Mouse (Mus musculus) liver, embryonic 15.5 days (tissue): ENCODE results near the gene Slc26a10. TPM values are rescaled to one million over a fixed set of nuclear protein-coding genes. Genes with fewer than 3 reads are reported as not detected.
"Not testable (repeated sequence)": the region's sequence is repeated elsewhere in the genome, so short reads cannot be mapped to it uniquely, and the experiment has no call there.

ENCODE experiments used
- ATAC-seq: fragments of 200-750 bp; cut with Nextera tagmentation; 2 replicates; pipeline ENCODE4 v1.8.0; 2017; ENCODE audit warnings: moderate number of reproducible peaks, mild to moderate bottlenecking, moderate library complexity; ENCODE audit not compliant: insufficient read depth
- H3K27ac ChIP-seq: fragments of 300-500 bp; sonication (generic); replicated peaks from 2 replicates; pipeline ENCODE4 v1.5.1; 2015; ENCODE audit warnings: mild to moderate bottlenecking, inconsistent platforms
- H3K27me3 ChIP-seq: fragments of 300-500 bp; sonication (generic); 2 replicates; pipeline ENCODE4 v1.6.1; 2015; ENCODE audit warnings: mild to moderate bottlenecking, inconsistent platforms
- H3K36me3 ChIP-seq: fragments of 300-500 bp; sonication (generic); replicated peaks from 2 replicates; pipeline ENCODE4 v1.6.1; 2015; ENCODE audit warnings: moderate library complexity, mild to moderate bottlenecking, inconsistent platforms
- H3K4me1 ChIP-seq: fragments of 300-500 bp; sonication (generic); replicated peaks from 2 replicates; pipeline ENCODE4 v1.6.1; 2015; ENCODE audit warnings: inconsistent platforms
- H3K4me2 ChIP-seq: fragments of 300-500 bp; sonication (generic); 2 replicates; pipeline ENCODE4 v1.6.1; 2015; ENCODE audit warnings: moderate library complexity, mild to moderate bottlenecking, inconsistent platforms
- H3K4me3 ChIP-seq: fragments of 300-500 bp; sonication (generic); replicated peaks from 2 replicates; pipeline ENCODE4 v1.5.1; 2015; ENCODE audit warnings: mild to moderate bottlenecking, inconsistent platforms
- H3K9ac ChIP-seq: fragments of 300-500 bp; sonication (generic); 2 replicates; pipeline ENCODE4 v1.6.1; 2015; ENCODE audit warnings: moderate library complexity, mild to moderate bottlenecking, inconsistent platforms
- H3K9me3 ChIP-seq: fragments of 300-500 bp; sonication (generic); replicated peaks from 2 replicates; pipeline ENCODE4 v1.6.1; 2016; ENCODE audit warnings: inconsistent platforms
- WGBS: fragments of 180-500 bp; shearing (Covaris S2); methylation state at CpG from one replicate; pipeline ENCODE4 v1.1.7; 2015; ENCODE audit warnings: mixed read lengths; ENCODE audit not compliant: insufficient replicate concordance; 5-methylcytosine and 5-hydroxymethylcytosine counted together
- polyA plus RNA-seq: library from polyadenylated mRNA; unstranded; fragments of >200 nt; fragmentation: Nextera tagmentation; extraction: Ambion mirVana; gene quantifications from 2 replicates; pipeline ENCODE4 v1.2.1, GENCODE M21; 2015

The Slc26a10 gene
- polyA plus RNA-seq, 1 experiment from 2014 or later = 2.1 TPM

- Histone ChIP-seq H3K9ac (no peak overlapping the region), H3K27ac (no peak overlapping the region), H3K4me1 (0 out of 2 replicates have a peak, but pooled peaks cover 4% of the 10 kb centered on the region), H3K4me2 (no peak overlapping the region), H3K27me3 (no peaks in the 10 kb centered on the region), H3K4me3 (no peak overlapping the region), H3K9me3 (no peaks in the 10 kb centered on the region), H3K36me3 (no peaks in the 10 kb centered on the region)
- no peak for ATAC-seq
- WGBS = 66% methylated on average over 5 of the region's 5 CpGs
These were observed 35.1 kb downstream of the Slc26a10 start for GRCm38 (mm10) chr10:127145303-127145702.

DNA sequence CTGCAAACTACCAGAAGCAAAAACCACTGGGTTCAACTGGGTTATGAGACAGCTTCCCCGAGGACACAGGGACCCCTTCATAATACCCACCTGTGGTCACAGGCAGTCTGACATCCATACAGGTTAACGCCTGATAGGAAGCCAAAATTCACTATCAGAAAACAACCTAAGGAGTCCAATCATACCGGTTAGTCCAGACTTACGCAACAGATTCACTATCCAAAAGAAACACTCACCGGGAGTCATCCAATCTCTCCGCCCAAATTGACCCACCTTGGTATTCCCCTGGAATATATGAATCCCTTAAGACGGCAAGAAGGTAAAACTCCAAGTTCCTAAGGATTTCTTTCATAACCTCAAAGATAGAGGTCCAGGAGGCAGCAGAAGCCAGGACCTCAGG, 35.9 kb downstream of the Slc26a10 start:
- 68% methylated on average over 7 of the region's 7 CpGs for WGBS
- no peak for ATAC-seq
- no peaks in the 10 kb centered on the region for H3K27me3 ChIP-seq

DNA sequence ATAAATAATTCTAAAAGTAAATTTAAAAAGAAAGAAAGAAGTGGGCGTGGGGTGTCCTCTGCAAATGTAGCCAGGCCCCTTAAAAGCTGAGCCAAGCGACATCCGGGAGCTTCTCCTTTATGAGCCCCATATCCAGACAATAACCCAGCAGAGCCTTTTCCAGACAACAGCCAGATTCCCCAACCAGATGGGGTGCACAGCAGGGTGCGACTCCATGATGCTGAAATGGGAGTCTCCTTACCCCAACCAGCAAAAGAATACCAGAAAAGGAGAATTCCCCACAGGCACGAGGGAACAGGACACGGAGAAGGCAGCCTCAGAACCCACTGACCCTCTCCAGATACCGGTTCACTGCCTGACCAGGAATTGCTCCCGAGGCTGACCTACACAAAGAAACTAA, 37.2 kb downstream of the Slc26a10 start:
- no peak overlapping the region for H3K4me2 ChIP-seq
- H3K4me3 ChIP-seq = no peak overlapping the region
- 75% methylated on average over 8 of the region's 8 CpGs for WGBS
- no peak for ATAC-seq
- no peaks in the 10 kb centered on the region for H3K9me3 ChIP-seq
- no peak overlapping the region for H3K27ac ChIP-seq
- H3K27me3 ChIP-seq = no peaks in the 10 kb centered on the region
- no peaks in the 10 kb centered on the region for H3K36me3 ChIP-seq
- peaks cover 11% of the 10 kb centered on the region for H3K4me1 ChIP-seq
- H3K9ac ChIP-seq = no peak overlapping the region

More for the DNA sequence above, 35.9 kb downstream of the Slc26a10 start:
- Histone ChIP-seq H3K27ac (no peak overlapping the region), H3K4me2 (no peak overlapping the region), H3K9me3 (no peaks in the 10 kb centered on the region), H3K36me3 (no peaks in the 10 kb centered on the region), H3K4me1 (0 out of 2 replicates have a peak, but pooled peaks cover 2% of the 10 kb centered on the region), H3K9ac (no peak overlapping the region), H3K4me3 (no peak overlapping the region)

DNA sequence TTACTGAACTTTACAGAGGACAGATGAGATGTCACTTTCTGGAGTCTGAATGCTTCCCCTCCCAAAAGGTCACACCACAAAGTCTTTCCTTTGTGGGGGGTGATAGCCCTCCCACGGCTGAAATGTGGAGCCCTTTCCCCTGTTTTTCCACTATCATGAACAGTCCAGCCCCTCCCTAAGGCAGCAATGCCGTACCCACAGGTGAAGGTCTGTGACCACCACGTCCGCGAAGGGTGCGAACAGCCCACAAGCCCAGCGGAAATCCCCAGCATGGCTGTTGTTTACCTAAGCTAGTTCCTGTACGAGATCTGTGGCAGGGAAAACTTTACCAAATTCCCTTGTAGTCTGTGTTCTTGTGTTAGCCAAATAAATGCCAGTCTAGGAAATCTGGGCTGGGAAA, 38.9 kb downstream of the Slc26a10 start:
- Histone ChIP-seq H3K36me3 (no peaks in the 10 kb centered on the region), H3K9ac (no peak overlapping the region), H3K4me3 (no peak overlapping the region), H3K4me1 (peaks cover 24% of the 10 kb centered on the region), H3K27ac (no peak overlapping the region), H3K27me3 (no peaks in the 10 kb centered on the region), H3K9me3 (no peaks in the 10 kb centered on the region), H3K4me2 (no peak overlapping the region)
- WGBS = 35% methylated on average over 8 of the region's 8 CpGs
- ATAC-seq = no peak

DNA sequence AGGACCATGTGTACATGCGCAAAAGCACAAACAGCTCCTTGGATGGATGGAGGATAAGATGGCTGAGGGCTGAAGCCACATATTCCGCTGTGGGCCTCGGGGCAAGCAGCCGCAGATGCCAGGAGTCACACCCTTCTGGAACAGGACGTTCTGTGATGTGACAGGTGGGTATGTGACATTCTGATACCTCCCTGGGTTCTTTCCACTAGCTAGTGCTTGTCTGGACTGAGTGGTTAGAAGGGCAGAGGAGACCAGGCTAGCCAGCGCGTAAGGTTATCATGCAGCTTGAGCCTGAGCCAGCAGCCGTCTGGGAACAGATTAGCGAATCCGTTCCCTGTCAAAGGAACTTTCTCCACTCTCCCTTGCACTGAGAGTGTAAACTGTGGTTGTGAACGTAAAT, 39.5 kb downstream of the Slc26a10 start:
- no peak overlapping the region for H3K4me2 ChIP-seq
- ATAC-seq = no peak
- H3K4me3 ChIP-seq = no peak overlapping the region
- H3K9ac ChIP-seq = no peak overlapping the region
- H3K9me3 ChIP-seq = no peaks in the 10 kb centered on the region
- no peaks in the 10 kb centered on the region for H3K27me3 ChIP-seq
- 79% methylated on average over 11 of the region's 11 CpGs for WGBS
- H3K36me3 ChIP-seq = no peaks in the 10 kb centered on the region
- no peak overlapping the region for H3K27ac ChIP-seq
- H3K4me1 ChIP-seq = peaks cover 29% of the 10 kb centered on the region

GRCm38 (mm10) chr10:127138328-127139141, 41.9 kb downstream of the Slc26a10 start:
- Histone ChIP-seq H3K9ac (no peak overlapping the region), H3K4me2 (no peak overlapping the region), H3K36me3 (no peaks in the 10 kb centered on the region), H3K27me3 (no peaks in the 10 kb centered on the region), H3K4me1 (peaks cover 40% of the 10 kb centered on the region), H3K4me3 (no peak overlapping the region), H3K9me3 (no peaks in the 10 kb centered on the region), H3K27ac (peak overlapping the region; percentile 75)
- peak; percentile 8; the same call in 1 of the 2 replicates for ATAC-seq
- 59% methylated on average over 18 of the region's 18 CpGs for WGBS

DNA sequence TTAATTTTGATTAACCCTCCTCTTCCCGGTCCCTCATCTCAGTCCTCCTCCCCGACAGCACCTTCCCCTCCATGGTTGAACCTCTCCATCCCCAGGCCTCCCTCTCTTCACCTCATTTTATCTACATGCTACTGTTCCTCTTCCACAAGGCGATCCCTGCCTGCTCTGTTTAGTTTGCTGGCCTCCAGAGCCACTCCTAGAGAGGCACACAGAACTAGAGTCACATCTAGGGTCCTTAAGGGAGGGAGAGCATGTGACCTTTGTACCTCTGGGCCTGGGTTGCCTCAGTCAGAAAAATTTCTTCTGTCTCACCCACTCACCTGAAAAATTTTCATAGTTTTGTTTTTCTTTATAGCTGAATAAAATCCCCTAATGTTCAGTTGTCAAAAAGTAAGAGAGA, 42.5 kb downstream of the Slc26a10 start:
- Histone ChIP-seq H3K4me2 (no peak overlapping the region), H3K27me3 (no peaks in the 10 kb centered on the region), H3K27ac (peak overlapping the region; percentile 75; the same call in 1 of the 2 replicates), H3K4me3 (no peak overlapping the region), H3K9ac (no peak overlapping the region), H3K9me3 (no peaks in the 10 kb centered on the region), H3K4me1 (peaks cover 40% of the 10 kb centered on the region), H3K36me3 (no peaks in the 10 kb centered on the region)
- no peak for ATAC-seq
- 49% methylated on average over 3 of the region's 3 CpGs for WGBS

DNA sequence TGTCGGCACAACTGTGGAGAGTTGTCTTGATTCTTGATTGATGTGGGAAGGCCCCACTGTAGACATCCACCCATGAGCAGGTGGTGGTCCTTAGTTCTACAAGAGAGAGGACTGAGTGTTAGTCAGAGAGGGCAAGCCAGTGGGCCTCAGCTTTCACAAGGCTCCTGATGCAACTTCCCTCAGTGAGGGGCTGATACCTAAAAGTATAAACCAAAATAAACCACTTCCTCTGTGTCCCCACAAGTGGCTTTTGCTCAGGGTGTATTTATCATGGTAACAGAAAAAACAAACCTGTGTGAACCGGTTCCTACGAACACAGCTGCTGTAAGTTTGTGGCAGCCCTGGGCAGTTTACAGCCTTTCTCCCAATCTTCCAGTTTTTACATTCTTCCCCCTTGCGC, 43.9 kb downstream of the Slc26a10 start:
- Histone ChIP-seq H3K27ac (peak overlapping the region; percentile 82), H3K4me1 (peaks cover 40% of the 10 kb centered on the region), H3K4me2 (0 out of 2 replicates have a peak overlapping the region, but pooled peaks have one; percentile 6), H3K9ac (no peak overlapping the region), H3K9me3 (no peaks in the 10 kb centered on the region), H3K27me3 (no peaks in the 10 kb centered on the region), H3K36me3 (no peaks in the 10 kb centered on the region), H3K4me3 (no peak overlapping the region)
- WGBS = 37% methylated on average over 4 of the region's 4 CpGs
- no peak for ATAC-seq

- no peaks in the 10 kb centered on the region for H3K36me3 ChIP-seq
- ATAC-seq = peak; percentile 83
- H3K27ac ChIP-seq = peak overlapping the region; percentile 82
- H3K27me3 ChIP-seq = no peaks in the 10 kb centered on the region
- no peaks in the 10 kb centered on the region for H3K9me3 ChIP-seq
- H3K4me2 ChIP-seq = peak overlapping the region; percentile 43
- WGBS = 11% methylated on average over 8 of the region's 8 CpGs
- peaks cover 40% of the 10 kb centered on the region for H3K4me1 ChIP-seq
- H3K4me3 ChIP-seq = no peak overlapping the region
- no peak overlapping the region; the same call in 1 of the 2 replicates for H3K9ac ChIP-seq
These were observed 45.2 kb downstream of the Slc26a10 start for GRCm38 (mm10) chr10:127135118-127135836.

GRCm38 (mm10) chr10:127134394-127135035, 45.9 kb downstream of the Slc26a10 start:
- not testable (repeated sequence) for H3K36me3 ChIP-seq, H3K27me3 ChIP-seq, H3K27ac ChIP-seq, H3K9me3 ChIP-seq, H3K4me2 ChIP-seq, H3K4me3 ChIP-seq, ATAC-seq, H3K9ac ChIP-seq
- H3K4me1 ChIP-seq = peaks cover 41% of the 10 kb centered on the region
- 75% methylated on average over 3 of the region's 3 CpGs for WGBS

DNA sequence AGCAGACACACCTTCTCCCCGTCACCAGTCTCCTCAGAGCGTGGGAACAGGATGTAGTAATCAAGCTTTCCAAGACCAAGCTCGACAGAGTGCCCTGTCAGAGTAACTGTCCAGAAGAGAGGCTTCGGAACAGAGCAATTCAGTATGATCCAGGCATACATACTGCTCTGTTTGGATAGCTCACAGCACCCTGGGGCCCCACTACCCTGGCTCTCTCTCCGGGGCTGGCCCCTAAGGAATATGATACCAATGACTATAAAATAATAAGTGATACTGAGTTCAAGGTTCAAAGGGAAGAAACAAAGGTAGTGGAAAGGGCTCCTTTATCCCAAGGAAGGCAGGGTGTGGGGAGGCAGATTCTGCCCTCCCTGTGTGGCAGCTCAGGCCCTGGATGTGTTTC, 48.0 kb downstream of the Slc26a10 start:
- Histone ChIP-seq H3K27ac (no peak overlapping the region), H3K4me1 (peaks cover 42% of the 10 kb centered on the region), H3K4me2 (no peak overlapping the region), H3K36me3 (no peaks in the 10 kb centered on the region), H3K9ac (no peak overlapping the region), H3K9me3 (no peaks in the 10 kb centered on the region), H3K4me3 (no peak overlapping the region), H3K27me3 (no peaks in the 10 kb centered on the region)
- 65% methylated on average over 5 of the region's 5 CpGs for WGBS
- ATAC-seq = no peak
